Mouse (Mus musculus) CD4-positive, CD25-positive, alpha-beta regulatory T cell, adult 9 weeks (primary cell): Measurements from ENCODE around the gene Tlr2. TPM values are rescaled to one million over a fixed set of nuclear protein-coding genes. Genes with fewer than 3 reads are reported as not detected.

Experiments
- polyA plus RNA-seq: library from polyadenylated mRNA; unstranded; fragments of 100-300 nt; shearing (Covaris generic); gene quantifications from one replicate; pipeline ENCODE4 v1.2.1, GENCODE M21; 2017

The Tlr2 gene
- 6.9 TPM for polyA plus RNA-seq

GRCm38 (mm10) chr3:83841095-83841850, at the start of gene Tlr2:
TSS of gene Tlr2 (minus strand) at chr3:83841767.

Other genes starting within 250 kb of the Tlr2 start
- 2.1 TPM for gene Sfrp2, start 75.4 kb downstream of the Tlr2 start, polyA plus RNA-seq
- gene Tmem131l, start 198.4 kb upstream of the Tlr2 start, polyA plus RNA-seq, result 38.3 TPM